Mouse (Mus musculus): ENCODE data around the gene Cgnl1.

Cgnl1 gene

GRCm38 (mm10) chr9:71722366-71722765, 49.0 kb downstream of the Cgnl1 start:
- no peak for DNase-seq (ENCODE audit: low spot score in 2 of 2)

- no peak for DNase-seq (ENCODE audit: low spot score in 2 of 2)
Measured at GRCm38 (mm10) chr9:71716995-71717394, 54.4 kb downstream of the Cgnl1 start.

DNA sequence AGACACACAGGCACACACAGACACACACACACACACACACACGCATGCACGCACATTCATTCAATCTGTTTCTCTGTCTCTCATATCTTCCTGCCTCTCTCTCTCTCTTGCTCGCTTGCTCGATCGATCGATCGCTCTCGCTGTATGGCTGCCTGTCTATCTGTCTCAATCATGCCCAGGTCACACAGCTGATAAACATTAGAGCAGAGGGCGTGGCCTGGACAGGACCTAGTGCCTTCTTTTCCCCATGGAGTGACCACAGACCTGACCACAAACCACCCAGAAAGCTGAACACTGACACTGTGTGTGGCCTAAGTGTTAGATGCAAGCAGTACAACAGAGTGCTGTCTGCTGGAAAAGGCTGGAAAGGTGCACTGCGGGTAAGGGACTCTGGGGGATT, 60.6 kb downstream of the Cgnl1 start:
- no peak for DNase-seq (ENCODE audit: low spot score in 2 of 2)

DNA sequence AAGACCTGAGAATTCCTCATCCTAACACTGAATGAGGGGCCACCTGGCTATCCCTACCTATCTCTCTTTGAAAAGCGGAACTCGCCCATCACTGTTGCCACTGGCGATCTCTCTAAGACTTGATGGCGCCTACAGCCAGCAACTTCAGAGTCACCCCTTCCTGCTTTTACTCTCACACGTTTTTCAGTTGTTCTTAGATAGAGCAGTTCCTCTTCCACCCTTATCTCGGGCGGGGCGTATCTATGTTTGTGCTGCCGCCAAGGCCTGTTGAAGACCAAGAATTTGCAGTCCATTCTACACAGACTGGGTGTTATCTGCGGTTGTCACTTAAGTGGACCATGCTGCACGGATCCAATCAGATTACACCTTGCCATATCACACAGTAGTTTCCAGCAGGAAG, 62.2 kb downstream of the Cgnl1 start:
- no peak for DNase-seq (ENCODE audit: low spot score in 2 of 2)

- no peak for DNase-seq (ENCODE audit: low spot score in 2 of 2)
Measured at GRCm38 (mm10) chr9:71707989-71708388, 63.4 kb downstream of the Cgnl1 start.

DNA sequence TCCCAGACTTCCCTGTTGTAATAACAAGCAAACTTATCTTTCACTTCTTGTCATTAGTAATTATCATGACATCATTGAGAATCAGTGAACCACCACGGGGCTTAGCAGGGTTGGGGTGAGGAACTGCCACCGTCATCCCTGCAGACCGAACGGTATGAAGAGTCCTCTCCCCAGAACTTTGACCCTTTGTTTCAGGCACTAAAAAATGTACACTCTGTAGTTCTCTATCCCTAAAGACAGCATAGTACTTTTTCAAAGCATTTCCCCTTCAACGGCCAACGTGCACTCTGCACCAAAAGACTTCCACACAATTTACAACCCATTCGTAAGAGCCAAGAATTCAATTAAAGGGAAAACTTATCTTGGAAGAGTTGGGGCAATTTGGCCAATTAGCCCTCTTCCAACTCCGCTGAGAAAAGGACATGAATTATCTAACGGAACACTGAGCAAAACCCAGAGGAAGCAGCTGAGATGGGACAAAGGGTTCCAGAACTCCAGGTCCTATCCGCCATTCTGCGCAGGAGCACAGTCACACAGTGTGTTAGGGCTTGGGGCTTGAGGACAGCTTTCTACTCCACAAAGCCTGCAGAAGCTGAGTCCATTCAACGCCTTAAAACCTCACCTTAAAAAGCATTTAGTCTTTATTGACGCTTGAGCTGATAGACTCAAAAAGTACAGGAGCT, 66.9 kb downstream of the Cgnl1 start:
- DNase-seq (ENCODE audit: low spot score in 2 of 2), result no peak

DNA sequence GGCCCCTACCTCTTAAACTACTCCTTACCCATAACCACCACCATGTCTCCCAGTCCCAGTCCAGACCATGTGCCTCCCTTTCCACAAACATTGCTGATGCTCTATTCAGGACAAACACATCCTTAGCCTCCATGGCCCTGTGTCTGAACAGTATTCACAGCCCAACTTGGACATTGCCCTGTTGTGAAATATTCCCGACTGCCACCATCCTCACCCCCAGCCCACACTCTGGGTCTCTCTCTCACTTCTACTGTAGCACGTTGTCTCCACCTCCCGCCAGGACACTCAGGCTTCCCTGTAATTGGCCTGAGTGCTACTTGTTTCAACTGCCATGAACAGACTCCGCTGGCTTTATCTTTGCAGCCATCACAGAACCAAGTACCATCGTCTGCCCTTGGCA, 72.3 kb downstream of the Cgnl1 start:
- no peak for DNase-seq (ENCODE audit: low spot score in 2 of 2)

DNA sequence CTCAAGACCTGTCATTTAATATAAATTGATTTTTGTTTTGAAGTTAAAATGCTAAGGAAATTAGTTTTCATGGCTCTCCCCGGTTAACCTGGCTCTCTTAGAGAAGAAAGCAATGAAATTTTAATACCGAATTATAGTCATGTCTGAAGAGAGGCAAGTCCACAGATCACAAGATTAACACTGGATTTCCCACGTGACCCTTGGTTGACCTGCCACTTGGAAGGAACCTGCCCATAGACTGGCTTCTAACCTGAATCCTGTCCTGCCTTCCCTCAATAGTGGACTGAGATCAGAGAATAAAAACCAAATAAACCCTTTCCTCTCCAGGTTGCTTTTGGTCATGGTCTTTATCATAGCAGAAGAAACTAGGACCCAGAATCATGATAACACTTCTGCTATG, 73.3 kb downstream of the Cgnl1 start:
- no peak for DNase-seq (ENCODE audit: low spot score in 2 of 2)

DNA sequence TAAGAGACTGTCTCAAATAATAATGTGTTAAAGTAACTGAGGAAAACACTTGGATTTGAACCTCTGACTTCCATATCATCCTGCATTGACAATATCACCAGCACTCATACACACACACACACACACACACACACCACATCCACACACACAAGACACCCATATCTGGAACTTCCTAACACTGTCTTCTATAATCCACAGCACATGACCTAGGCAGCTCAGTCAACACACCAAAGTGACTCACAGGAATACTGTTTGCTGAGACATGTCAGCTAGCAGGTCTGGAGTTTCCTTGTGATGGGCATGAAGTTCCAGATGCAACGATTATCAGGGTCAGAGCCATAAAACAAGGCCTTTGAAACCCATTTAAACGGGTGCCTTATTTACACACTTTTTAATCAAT, 74.2 kb downstream of the Cgnl1 start:
- no peak for DNase-seq (ENCODE audit: low spot score in 2 of 2)

GRCm38 (mm10) chr9:71696762-71697161, 74.6 kb downstream of the Cgnl1 start:
- DNase-seq (ENCODE audit: low spot score in 2 of 2), result no peak

DNA sequence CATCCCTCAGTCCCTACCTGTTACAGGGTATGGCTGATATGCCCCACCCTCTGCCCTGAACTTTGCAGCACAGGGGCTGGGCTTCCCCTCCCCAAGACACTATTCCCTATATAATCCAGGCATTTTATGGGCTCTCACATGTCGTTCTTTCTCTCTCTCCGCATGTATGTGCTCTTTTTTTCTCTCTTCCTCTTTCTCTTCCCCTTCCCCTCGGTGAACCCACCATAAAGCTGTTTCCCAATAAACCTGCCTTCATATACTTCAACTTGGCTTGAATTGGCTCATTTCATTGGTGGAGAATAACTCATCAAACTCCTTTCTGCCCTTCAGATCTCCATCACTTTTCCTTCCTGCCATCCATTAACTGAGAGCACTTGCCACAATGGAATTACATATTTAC, 76.3 kb downstream of the Cgnl1 start:
- no peak for DNase-seq (ENCODE audit: low spot score in 2 of 2)

- no peak for DNase-seq (ENCODE audit: low spot score in 2 of 2)
Measured at GRCm38 (mm10) chr9:71694223-71694622, 77.2 kb downstream of the Cgnl1 start.

GRCm38 (mm10) chr9:71693771-71694170, 77.6 kb downstream of the Cgnl1 start:
- no peak for DNase-seq (ENCODE audit: low spot score in 2 of 2)

DNA sequence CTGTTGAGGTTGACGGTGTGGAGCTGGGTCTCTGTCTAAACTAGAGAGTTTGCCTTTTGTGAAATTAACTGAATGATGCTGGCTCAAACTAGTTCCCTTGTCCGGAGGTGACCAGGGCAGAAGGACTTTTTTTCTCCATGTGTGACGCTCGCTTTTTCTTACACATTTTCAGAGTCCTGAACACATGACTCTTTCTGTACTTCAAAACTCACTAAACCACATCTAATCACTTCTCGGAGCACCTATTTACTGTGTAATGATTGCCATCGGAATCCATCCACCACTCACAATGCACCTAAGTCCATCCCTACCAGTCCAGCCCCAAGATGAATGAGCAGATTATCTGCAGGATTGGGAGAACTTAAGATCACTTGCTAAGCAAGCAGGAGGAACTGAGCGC, 79.2 kb downstream of the Cgnl1 start:
- DNase-seq (ENCODE audit: low spot score in 2 of 2), result no peak

DNA sequence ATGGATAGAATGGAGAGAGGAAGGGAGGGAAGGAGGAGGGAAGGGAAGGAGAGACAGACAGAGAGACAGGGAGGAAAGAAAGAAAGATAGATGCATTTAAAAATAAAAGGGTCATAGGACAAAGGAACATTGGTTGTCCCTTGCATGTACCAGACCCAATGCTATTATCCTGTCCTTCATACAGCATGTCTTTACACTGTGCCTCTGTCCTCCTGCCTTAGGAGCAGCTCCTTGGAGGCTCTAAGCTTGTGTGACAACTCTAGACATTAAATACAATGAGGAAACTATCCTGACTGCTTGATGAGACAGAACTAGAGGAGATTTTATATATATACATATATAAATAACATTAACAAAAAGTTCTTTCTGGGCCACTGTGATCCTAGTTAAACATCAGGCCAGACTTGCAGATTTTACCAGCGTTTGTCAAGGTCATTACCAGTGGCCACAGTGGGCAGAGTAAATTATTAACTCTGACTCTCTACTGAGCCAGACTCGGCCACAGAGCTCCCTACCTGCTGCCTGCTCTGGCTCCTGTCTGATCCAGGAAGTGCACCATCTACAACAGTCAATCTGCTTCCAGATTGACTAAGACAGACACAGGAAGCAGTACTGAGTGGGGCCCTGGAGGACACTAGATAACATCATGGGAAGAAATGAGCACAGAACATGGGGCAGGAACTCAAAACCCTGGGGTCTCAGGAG, 81.9 kb downstream of the Cgnl1 start:
- no peak for DNase-seq (ENCODE audit: low spot score in 2 of 2)

DNA sequence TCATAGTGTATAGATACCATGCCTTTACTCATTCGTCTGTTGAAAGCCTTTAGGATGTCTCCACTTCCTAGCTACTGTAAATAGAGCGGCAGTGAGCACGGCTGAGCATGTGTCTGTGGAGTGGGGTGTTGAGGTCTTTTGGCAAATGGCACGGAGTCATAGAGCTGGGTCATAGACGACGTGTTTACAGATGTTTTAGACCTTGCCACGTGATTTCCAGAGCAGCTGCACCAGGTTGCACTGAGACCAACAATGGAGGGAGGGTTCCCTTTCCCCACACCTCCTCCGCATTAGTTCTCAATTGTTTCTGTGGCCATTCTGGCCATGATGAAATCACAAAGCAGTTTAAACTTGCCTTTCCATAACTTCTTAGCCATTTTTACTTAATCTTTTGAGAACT, 84.9 kb downstream of the Cgnl1 start:
- DNase-seq (ENCODE audit: low spot score in 2 of 2), result no peak

- DNase-seq (ENCODE audit: low spot score in 2 of 2), result no peak
Measured at GRCm38 (mm10) chr9:71684772-71685171, 86.6 kb downstream of the Cgnl1 start.

- no peak for DNase-seq (ENCODE audit: low spot score in 2 of 2)
Measured at GRCm38 (mm10) chr9:71680381-71680780, 91.0 kb downstream of the Cgnl1 start.

DNA sequence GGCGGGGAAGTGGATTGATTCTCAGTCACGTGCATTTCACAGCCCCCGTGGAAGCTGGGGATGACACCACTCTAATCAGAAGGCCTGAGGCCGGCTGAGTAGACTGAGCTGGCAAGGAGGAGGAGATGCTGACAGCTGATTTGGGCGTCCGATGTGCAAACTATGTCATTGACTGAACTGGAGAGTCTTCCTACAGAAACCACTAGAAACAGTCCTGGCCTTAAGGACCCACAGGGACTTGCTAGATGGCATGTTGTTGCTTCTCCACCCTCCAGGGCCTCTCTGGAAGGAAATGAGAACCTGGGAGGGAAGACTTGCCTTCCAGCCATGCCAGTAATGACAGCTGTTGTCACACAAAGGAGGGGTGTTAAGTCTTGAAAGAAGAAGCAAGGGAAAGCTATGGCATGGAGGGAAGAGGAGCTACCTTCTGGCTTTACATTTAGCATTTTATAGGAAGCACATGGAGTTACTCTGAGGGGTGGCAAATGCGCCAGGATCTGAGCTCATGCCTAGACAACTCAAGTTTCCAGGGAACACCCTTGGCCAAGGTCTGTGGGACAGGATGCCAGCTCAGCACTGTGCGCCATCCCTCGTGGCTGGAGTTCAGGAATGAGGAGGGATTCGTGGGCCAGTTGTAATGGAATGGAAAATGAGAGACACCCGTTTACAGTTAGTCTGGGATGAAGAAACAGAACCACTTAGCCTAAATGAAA, 92.1 kb downstream of the Cgnl1 start:
- DNase-seq (ENCODE audit: low spot score in 2 of 2), result no peak

DNA sequence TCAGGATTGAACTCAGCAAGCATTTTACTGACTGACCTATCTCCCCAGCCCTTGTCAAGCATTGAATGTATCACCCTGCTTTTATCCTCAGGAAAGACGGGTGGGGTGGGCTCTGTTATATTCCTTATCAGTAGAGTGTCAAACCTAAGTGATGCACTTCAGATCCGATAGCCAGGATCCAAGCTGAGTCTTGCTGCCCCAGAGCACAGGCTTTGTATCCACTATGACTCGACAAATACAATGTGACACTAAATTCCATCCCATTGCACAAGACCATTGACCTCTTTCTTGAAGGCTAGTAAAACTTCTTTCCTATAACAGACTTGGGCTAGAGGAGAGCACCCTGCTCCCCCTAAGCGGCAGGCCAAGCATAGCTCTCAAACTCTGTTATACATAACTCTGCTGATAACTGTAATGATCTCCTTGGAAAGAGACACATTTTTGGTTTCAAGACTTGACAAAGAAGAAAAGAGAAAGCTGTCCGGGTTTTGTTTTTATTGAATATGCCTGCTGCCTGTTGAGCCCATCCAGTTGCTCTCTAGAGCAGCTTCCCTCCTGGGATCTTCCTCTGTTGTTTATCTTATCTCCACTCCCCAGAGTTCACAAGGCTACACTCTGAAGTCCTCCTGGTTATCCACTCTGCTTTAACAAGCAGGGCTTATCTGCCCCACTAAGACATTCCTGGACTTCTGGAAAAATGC, 94.3 kb downstream of the Cgnl1 start:
- no peak for DNase-seq (ENCODE audit: low spot score in 2 of 2)

DNA sequence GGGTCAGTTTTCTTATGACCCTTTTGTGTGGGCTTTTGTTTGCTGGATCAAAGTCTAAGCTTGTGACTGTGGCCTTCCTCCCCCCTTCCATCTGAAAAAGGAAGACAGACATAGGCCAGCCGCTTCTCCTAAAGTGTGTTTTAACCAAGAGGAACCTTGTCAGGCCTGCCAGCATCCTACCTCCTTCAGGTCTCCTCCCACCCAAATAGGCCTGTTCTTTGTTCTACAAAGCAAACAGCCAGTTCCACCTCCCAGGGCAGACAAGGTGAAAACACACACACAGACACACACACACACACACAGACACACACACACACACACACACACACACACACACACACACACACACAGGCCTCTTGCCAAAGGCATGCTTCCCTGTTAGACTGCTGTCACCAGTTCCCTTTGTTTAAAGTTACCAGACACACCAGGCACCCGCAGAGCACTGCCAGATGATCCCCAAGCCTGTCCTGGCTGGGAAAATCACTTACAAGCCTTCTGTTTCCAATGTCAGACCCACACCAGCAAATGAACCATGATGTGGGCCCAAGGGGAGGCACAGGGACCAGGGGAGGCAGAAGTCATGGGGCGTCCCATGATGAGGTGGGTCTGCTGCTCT, 95.5 kb downstream of the Cgnl1 start:
- peak in 1 of 2 experiments; percentile 3 for DNase-seq (ENCODE audit: low spot score in 2 of 2)

DNA sequence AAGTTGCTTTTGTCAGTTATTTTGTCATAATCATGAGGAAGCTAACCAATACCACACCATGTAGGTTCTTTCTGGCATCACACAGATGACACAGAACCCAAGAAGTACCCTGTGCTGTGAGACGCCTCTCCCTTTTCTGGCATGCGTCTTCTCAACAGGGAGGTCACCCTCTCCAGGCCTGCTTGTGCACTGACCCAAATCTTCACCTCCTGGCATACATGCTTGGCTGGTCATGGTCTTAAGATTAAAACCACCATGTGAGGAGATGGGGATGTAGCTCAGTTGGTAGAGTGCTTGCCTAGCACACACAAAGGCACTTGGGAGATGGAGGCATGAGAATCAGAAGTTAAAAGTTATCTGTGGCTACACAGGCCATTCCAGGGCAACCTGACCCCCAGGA, 96.2 kb downstream of the Cgnl1 start:
- no peak for DNase-seq (ENCODE audit: low spot score in 2 of 2)
